Mouse (Mus musculus): Measurements from ENCODE around the gene Abracl.

Gene Abracl

DNA sequence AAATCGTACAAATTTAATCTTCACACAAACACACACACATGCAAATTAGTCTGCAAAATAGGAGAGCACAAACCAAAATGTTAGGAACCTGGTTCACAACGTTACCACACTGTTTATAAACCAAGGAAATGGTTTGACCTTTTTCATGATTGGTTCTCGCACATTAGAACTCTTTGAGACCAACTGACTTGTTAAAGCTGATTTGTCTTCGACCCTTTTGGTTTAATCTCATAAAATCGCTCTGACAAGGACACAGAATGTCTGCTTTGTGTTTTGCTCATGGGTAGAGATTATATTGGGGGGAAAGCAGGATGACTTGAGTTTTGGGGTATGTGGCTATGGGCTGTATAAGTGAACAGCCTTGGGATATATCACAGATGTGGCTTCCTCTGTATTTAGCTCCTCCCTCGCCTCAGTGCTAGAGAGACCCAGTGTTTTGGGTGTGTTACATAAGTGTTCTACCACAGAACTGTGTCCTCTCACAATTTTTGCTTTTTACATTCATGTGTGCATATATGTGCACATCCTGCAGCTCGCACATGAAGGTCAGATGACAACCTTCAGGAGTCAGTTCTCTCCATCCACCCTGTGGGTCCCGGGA is 35.2 kb downstream of the Abracl start:
- POLR2A ChIA-PET, result interaction anchor here in 1 of 4 experiments (1.2 to 1.4 kb wide), 2 partner anchors 17 to 42 kb away, joined by 3 read pairs; no protein-coding TSS in a partner anchor
- CTCF ChIA-PET, result no interaction called here

DNA sequence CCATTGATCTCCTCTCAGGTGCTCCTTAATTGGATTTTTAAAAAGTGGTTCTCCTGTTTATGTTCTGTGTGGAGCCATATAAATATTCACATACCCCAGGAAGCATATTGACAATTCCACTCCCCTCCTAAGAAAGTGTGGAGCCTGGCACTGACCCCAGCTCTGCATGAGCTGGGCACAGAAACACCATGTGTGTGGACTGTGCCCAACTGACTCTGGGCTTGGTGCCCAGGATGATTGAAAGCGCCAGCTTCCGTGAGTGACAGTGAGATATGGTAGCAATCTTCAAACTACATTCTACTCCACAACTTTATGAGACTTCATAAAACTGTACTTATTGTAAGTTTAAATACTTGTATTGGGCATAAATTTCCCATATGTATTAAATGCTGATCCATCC is 39.8 kb downstream of the Abracl start:
- POLR2A ChIA-PET, result no interaction called here
- CTCF ChIA-PET, result no interaction called here

DNA sequence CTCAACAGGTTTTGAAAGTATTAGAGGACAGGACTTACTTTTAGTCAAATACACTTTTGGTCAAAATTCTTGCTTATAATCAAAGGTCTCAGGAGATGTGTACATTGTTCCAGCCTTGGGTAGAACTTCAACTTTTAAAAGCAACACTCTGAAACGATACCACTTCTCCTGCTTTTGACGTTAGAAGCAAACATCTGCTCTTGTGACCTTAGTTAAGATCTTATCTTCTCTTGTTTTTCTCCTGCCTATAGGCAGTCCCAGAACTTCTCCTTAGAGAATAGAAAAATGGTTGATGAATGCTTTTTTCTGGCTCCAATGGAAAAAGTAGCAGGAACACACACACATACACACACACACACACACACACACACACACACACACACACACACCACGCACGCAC is 57.0 kb downstream of the Abracl start:
- CTCF ChIA-PET, result no interaction called here
- POLR2A ChIA-PET, result interaction anchor here in 2 of 4 experiments (0.5 to 1.1 kb wide), 3 partner anchors 12 to 19 kb away, joined by 3 to 4 read pairs (median 3); no protein-coding TSS in a partner anchor

All from embryonic stem cell, embryonic (primary cell).